Mouse (Mus musculus): ENCODE results near the gene Pitx2.

Pitx2 gene

DNA sequence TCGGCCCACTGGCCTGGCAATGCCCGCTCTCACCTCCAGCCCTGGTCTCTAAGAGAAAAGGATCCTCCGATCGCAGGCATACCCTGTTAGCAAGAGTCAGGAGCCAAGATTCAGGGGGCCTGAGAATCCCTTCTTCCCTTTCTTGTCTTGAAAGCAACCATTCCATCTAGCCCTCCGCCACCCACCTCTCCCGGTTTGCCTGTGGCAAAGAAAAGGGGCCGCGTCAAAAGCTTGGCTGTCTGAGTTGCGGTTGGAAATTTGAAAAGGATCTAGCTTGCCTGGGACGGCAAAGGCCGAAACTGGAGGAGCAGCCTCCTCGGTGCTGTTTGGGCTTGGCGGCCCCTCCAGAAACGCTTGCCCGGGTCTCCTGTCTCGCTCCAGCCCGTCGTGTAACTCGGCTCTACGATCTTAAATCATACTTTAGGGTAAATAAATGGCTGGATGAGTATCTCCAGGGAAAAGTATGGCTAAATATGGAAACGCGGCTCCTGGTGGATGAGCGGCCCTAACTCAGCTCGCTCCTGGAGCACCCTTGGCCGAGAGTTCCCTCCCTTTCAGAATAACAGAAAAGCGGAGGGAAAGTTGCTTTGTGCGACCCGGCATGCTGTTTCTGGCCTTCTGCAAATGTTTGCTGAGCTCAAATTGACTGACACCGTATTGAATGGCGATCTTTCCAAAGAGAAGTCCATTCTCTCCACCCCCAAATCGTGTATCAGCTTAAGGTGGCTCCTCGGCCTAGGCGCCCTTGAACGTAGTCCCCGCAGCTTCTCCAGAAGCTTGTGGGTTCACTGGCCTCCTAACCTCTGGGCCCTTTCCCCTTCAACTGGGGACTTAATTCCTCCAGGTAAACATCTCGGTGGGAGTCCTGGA, 3.4 kb downstream of the Pitx2 start:
- DNase-seq (ENCODE audit: low spot score in 2 of 2), result no peak

DNA sequence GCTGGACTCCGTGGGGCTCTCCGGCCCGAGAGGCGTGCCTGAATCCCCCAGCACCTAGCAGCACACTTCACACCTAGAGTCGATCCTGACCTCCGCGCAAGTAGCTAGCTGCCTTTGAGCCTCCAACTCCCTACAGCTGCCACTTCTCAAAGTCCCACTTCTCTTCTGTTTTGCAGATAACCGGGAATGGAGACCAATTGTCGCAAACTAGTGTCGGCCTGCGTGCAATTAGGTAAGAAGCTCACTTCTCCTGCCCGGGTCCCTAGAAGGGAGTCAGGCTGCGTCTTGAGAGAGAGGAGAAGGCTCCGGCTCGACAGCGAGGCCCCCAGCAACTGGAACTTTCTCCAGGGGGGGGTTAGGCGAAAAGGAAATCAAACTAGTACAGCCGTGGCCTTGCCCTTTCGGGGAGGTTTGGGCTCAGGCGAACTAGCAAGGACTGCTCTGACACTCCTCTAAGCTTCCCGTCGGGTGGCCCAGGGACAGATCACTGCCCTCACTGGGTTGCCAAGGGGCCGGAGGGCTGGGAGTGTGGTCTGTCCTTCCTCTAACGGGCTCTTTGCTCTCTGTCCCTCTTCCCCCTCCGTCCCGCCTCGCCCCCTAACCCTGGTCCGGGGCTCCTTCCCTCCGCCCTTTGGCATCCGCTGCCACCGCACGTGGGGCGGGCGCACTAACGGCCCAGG, 4.2 kb downstream of the Pitx2 start:
- no peak for DNase-seq (ENCODE audit: low spot score in 2 of 2)

DNA sequence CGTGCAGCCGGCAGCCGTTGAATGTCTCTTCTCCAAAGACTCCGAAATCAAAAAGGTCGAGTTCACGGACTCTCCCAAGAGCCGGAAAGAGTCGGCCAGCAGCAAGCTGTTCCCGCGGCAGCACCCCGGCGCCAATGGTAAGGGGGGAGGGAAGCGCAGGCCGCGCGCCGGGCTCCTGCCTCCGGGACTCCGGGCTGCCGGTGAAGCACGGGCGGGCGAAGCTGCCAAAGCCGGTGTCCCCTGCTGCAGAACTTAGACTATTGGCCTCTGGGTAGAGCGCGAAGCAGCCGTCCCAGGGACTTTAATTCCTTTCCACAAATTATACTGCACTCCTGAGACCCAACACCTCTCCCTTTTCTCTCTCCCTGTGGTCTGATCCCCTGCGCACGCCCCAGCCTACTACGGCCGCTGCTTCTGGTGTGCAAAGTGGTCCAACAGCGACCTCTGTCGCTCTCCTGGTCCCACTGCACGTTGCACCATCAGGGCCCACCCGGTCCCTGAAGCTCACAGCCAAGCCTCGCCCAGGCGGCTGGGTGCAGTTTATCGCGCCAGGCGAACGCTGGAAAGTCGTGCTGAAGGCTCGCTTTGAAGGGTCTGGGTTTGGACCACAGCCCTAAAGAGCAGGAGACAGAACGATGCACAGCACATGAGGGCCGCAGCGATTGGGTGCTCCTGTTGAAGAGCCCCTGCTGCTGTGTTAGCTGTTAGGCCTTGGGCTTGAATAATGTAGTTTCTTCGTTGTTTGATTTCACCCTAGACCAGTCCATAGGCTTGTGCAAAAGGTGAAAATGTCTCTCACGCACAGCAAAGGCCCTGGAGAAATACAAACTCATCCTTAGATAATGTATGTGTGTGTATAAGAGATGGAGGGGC, 5.0 kb downstream of the Pitx2 start:
- peak; percentile 72 to 83 for DNase-seq (ENCODE audit: low spot score in 2 of 2)

DNA sequence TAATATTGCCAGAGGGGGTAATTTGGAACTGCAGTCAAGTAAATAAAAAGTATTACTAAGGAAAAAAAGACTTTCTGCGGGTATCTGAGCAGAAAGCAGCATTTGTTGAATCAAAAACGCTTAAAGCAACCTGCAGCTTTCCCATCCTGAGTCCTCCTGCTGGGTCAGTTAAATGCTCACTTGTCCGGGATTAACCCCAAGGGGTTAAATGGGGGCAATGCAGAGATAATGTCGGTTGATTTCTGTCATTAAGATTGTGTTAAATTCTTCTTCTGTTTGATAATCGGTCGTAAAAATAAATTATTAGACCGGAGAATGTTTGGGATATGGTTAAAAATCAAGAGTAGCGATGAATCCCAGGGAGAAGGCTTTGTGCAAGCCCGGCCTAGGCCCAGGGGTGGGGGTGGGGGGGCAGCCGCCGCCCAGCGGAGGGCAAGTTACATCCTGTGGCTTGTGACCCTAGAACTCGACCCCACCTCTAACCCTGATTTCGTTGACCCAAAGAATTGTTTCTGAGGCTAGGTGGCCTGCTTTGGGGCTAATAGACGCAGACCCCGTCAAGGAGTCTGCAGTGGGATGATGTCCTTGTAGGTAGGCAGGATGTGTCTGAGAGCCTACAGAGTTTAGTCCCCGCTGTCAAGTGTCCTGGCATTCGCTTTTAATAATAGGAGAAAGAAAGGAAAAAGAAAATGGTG, 6.0 kb downstream of the Pitx2 start:
- DNase-seq (ENCODE audit: low spot score in 2 of 2), result no peak

DNA sequence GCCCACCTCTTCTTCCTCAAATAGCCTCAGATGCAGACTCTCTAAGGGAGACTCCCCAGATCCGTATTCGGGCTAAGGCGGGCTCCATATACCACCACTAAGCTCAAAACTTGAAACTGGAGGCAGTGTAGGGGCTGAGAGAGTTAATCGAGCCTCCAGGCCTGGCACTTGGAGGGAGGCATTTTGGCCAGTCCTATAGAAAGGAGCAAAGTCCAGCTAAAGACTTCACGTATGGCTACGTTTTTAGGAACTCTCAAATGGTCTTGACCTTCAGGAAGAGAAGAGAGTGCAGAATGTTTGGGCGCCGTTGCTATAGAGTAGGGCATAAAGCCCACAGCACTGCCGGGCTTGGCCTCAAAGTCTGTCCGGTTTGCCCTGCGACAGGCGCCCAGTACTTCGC, 7.1 kb downstream of the Pitx2 start:
- DNase-seq (ENCODE audit: low spot score in 2 of 2), result no peak

DNA sequence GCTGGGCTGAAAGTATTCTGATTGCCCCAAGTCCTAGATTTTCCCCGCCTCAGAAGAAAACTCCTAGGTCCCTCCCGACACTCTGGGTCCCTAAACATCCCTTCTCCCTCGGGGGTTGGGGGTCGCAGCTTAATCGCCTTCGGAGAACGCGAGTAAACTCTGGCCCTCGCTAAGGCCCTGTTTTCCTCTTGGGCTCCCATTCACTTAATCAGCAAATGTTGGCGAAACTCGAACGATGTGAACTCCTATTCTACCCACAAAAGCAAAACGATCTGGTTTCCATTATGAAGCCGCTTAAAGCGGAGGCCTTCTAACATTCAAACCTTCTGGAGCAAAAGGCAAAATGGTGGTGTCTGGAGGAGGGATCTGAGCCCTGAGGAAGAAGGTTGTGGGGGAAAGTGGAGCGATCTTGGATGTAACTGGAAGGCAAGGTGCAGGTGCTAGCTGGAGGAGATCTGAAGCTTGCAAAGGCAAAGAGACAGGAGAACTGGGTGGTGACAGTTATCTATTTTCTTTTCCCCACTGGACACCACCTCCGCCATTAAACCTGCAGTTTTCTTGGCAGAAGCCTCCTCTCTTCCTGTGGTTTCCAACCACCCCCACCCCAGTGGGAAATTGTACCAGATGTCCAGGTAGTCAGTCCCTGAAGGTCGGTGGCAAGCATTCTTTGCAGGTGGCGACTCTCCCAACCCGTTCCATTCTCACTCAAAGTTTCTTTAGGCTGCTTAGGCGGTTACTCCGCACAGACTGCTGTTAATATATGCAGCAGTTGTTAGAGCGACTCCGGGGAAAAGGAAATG, 7.8 kb downstream of the Pitx2 start:
- DNase-seq (ENCODE audit: low spot score in 2 of 2), result no peak

DNA sequence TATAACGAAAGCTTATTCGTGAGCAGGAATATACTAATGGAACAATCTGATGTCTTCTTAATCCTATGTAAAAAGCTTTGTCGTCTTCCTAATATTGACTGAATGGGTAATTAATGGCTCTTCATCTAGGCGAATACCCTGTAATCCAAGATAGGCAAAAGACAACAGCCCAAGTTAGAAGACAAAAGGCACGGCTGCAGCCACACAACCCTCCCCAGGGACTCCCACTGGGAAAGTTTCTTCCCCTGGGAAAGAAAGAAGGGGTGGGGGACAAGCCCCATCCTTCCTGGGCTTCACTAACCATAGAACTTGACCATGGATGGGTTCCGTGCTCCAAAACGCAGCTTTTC, 8.3 kb downstream of the Pitx2 start:
- no peak for DNase-seq (ENCODE audit: low spot score in 2 of 2)

DNA sequence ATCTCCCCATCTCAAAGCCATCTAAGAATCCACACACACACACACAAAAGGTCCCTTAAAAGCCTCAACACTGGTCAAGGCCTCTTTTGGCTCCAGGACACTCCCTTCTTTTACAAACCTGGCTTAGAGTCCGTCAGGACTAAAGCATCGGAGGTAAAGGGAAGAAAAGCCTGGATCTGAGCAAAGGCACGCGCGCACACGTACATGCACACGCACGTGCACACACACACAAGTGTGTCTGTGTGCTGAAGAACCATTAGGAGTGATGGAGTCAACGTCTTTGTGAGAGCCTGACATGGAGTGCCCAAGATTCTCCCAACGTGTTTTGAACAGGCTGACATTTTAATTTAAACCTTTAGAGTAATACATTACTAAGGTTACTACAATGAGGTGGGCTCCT, 8.7 kb downstream of the Pitx2 start:
- DNase-seq (ENCODE audit: low spot score in 2 of 2), result no peak

DNA sequence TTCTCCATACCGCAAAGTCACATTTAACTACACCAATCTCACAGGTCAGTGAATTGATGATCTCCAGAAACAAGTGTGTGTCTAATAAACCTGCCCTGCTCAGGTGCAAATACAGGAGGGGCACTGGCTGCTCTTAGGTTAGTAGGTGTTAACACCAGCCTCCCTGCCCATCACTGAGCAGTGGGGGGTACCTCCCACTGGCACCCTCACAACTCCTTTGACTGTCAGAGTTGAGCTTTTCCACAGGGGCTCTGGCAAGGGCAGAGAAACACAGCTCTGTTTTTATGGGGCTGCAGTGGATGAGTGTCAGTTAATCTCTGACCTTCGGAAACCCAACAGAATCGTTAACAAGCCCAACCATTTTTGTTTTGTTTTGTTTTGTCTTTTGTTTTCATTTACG, 9.6 kb downstream of the Pitx2 start:
- no peak for DNase-seq (ENCODE audit: low spot score in 2 of 2)

DNA sequence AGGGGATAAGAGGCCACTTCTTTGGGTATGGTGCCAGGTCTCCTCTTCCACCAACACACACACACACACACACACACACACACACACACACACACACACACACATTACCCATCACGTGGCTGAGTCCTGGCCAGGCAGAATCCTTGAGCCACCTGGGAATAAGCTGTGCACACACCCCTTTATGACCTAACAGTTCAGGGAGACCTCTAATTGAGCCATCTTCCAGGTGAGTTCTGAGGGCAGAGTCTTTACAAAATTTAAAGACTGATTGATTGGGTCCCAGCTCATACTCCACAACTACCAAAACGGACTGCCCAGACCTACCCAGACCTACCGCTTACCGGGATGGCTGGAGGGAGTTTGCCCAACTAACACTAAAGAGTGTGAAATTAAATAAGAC, 10.1 kb downstream of the Pitx2 start:
- no peak for DNase-seq (ENCODE audit: low spot score in 2 of 2)

DNA sequence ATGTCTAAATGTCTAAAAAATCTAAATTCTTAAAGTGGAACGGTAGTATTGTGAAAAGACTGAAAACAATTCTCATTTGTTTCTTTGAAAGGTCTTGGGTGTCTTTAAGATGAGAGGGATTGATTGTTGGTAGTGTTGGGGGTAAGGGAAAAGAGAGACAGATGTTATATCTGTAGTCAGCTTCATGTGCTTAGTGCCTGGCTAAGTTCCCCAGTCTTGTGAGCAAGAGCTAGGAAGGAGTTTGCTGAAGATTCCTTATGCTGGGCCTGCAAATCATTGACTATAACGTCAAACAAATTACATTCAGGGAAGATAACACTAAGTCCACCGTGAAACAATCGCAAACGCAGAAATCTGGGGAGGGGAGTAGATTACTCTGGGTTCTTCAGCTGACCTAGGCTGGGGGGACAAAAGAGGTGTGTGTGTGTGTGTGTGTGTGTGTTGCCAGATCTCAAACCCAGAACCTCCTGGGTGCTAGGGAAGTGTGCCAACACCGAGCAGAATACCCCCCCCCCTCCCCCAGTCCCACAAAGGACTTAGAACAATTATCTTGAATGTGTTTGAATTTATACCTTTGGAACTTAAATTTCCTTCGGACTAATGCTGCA, 12.5 kb downstream of the Pitx2 start:
- DNase-seq (ENCODE audit: low spot score in 2 of 2), result no peak

DNA sequence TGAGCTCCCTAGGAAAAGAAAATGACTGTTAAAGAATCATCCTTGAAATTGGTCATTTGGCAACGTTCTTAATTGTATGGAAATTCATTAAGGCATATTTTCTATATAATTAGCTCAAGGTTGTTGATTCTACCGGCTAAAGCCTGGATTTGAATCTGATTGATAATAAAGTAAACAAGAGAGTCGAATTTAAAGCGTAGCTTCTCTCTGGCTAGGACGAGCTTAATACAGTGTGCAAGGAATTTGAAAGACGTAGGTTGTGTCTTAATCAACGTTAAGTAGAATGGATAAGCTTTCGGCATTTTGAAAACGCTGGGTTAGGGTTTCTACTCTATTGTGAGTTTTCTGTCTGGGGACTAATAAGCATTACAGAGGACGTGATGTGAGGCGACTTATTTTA, 13.1 kb downstream of the Pitx2 start:
- DNase-seq (ENCODE audit: low spot score in 2 of 2), result no peak

DNA sequence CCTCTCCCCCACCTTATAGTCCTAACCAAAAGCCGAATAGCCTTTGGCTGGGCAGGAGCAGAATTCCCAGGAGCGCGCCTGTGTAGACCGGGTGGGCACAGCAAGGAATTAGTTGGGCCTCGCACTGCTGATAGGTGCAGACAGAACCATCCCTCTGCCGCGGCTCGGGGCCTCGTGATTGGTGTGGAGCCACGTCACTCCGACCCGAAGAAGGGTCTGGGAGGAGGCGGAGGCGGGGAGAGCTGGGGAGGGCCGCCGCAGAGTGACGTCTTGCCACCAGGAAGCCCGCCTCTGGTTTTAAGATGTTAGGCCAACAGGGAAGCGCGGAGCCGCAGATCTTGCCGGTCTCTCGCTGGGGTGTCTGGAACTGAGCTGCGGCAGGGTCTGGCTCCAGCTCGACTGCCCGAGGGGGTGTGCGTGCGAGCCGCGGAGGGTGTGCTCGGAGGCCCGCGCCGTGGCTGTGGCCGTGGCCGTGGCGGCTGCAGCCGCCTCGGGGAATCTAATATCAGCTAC, 14.0 kb downstream of the Pitx2 start:
- DNase-seq (ENCODE audit: low spot score in 2 of 2), result peak; percentile 54 to 69

DNA sequence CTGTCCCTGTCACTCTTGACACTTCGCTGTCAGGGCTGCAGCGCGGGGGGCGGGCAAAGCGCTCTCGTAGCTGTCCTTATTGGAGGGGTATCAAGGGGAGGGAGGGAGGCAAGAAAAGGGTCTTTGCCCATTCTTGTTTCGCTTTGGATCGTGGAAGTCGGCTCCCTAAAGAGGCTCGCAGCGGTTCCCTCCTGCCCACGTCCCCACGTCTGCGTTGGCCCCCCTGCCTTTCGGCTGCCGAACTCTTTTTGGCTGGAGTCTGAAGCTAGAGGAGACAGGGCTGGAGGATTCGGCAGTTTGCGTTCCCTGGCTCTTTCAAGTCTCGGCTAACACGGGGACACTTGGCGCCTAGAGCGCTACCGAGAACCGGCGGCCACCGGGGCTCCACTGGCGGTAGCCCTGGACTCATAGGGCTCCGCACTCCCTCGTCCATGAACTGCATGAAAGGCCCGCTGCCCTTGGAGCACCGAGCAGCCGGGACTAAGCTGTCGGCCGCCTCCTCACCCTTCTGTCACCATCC, 14.5 kb downstream of the Pitx2 start:
- DNase-seq (ENCODE audit: low spot score in 2 of 2), result no peak

DNA sequence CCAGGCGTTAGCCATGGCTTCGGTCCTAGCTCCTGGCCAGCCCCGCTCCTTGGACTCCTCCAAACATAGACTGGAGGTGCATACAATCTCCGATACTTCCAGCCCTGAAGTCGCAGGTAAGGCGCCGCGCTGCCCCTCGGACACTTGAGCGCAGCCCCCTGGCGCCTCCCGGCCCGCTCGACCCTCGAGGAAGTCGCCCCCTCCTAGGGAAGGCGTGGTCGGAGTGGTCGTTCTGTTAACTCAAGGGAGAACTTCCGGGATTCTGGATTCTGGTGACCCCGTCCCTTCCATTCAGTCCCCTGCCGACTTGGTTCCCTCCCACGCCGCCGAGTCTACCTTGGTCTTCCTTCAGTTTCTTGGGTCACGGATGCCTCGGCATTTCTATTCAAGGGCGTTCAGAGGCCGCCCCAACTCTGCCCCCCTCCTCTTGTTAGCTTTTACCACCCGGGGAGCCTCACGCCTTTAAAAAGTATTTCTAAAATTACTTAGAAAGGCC, 15.0 kb downstream of the Pitx2 start:
- DNase-seq (ENCODE audit: low spot score in 2 of 2), result no peak

DNA sequence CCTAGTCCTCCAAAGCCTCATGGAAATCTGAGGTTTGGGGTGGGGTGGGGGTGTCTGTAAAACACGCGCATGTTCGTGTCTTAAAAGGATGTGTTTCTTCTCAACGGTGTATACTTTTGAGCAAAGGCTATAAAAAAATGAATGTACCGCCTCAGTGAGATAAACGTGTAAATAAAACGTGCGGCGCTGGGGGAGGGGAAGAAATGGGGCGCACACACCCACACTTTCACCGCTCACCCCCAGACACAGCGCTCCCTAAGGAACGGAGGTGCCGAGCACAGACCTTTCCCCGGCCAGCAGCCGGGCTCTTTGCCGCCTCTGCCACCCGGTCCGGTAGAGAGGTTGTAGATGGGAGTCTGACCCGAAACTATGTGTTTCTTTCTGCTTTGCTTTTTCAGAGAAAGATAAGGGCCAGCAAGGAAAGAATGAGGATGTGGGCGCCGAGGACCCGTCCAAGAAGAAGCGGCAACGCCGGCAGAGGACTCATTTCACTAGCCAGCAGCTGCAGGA, 15.6 kb downstream of the Pitx2 start:
- DNase-seq (ENCODE audit: low spot score in 2 of 2), result no peak

DNA sequence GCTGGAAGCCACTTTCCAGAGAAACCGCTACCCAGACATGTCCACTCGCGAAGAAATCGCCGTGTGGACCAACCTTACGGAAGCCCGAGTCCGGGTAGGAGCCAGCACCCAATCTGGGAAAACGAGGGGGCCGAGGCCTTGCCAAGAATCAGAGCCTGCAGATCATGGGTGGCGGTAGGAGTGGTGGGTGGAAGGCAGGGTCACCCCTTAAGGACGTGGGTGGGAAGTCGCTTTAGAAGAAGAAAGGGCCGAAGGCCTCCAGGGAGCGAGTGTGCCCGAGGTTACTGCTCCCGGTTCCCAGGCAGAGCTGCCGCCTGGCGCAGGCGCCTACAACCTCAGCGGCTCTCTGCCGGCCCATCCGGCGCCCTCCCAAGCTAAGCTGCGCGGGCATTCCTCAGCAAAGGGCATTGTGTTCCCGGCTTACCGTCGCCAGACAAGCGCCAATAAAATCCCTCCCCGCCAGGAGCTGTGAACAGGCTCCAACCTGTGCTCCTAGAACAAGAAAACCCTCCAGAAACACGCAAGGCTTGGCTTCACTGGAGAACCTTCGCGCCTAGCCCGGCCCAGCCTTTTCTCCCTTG, 16.2 kb downstream of the Pitx2 start:
- DNase-seq (ENCODE audit: low spot score in 2 of 2), result no peak

DNA sequence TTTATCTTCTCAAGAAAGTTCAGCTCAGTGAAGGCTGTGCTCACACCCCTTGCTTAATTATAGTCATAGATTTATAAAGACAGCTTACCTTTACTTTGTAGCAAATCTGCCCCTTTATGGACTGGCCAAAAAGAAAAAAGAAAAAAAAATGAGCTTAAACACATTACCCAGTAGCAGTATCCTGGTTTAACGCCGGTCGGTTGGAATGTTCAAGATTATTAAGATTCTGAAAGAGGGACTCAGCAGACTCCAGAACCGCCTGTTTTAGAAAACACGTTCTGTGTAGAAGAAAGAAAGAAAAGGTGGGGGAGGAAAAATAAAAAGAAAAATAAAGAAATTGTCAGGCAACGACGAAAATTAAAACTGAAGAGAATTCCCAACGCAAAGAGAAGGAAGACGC, 16.8 kb downstream of the Pitx2 start:
- DNase-seq (ENCODE audit: low spot score in 2 of 2), result no peak

DNA sequence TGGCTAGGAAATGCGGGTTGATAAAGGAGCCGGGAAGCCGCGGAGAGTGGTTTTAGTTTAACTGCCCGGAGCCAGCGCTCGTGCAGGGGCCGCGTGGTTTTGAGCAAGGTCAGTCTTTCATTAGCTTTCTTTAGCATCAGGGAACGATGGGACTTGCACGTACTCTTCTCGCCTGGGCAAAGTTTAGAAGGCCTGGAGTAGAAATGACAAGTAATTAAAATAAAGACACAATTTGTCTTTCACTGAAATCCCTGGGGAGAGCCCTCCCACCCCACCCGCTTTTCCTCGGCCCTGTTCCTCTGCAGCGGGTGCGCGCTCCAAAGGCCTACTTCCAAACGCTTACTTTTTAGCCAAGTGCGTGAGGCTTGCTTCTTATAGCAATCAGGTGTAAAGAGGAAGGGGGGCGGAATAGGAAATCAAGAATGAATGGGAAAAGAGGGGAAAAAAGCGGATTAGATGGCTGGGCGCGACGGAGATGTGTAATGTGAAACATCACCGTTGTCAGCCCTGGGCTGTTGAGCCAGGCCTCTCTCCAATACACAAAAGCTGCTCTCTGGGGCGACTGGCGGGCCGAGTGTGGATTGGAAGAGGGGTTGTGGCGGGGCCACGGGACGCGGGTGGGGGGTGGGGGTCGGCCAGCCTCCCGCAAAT, 17.4 kb downstream of the Pitx2 start:
- DNase-seq (ENCODE audit: low spot score in 2 of 2), result no peak
